Mouse (Mus musculus) cerebellum, adult 2 months (tissue): ENCODE measurements around the gene Ccdc13.

Experiments used
- CTCF ChIP-seq: fragments of 200-500 bp; IDR thresholded peaks from 2 replicates; pipeline ENCODE4 v1.5.1; 2011; ENCODE audit warnings: low read depth, mild to moderate bottlenecking, control low read depth, low read length, moderate library complexity, borderline replicate concordance; ENCODE audit not compliant: insufficient read depth
- POLR2A ChIP-seq: fragments of 200-500 bp; IDR thresholded peaks from 2 replicates; pipeline ENCODE4 v1.6.1; 2011; ENCODE audit warnings: low read length, control low read depth, borderline replicate concordance; ENCODE audit not compliant: insufficient read depth

DNA sequence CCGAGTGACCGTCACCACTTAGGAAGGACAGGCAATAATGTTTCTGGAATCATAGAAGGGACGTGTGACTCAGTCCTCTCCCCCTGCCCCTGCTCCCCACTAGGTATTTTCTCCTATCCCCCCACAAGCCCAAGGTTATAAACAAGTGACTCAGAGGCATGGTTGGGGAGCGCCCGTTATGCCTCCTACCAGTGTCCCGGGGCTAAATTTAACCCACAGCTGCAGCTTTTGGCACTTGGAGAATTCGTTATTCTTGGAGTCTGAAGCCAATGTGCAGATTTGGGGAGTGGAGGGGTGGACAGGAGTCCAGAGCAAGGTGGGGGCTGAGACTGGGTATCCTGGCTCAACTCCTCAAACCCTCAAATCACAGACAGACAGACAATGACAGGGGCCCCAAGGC is 62.8 kb downstream of the Ccdc13 start:
- TF ChIP-seq CTCF (no peak), POLR2A (no peak)
